Mouse (Mus musculus): ENCODE measurements around the gene Vps54. TPM values are rescaled to one million over a fixed set of nuclear protein-coding genes. Genes with fewer than 3 reads are reported as not detected.

The Vps54 gene
- polyA plus RNA-seq, 1 experiment from 2014 or later, result 9.8 TPM

DNA sequence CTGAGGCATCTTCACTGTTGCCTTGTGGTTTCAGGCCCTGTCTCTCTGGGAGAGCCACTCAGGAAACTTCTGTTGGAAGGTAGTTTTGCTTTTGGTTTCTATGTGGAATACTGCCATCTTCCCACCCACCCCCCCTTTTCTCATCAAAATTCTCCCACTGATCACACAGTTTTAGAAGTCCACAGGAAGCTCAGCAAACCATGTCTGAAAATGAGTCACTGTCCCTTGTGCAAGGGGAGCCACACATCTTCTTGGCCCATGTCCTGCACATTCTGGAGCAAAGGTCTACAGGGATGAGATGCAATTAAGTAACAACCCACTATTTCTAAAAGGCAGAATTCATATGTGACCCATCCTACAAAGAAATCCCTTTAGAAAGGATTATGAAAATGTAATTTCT, 14.6 kb upstream of the Vps54 start:
- Histone ChIP-seq H3K4me1 (replicated peaks) (no peaks in the 10 kb centered on the region), H3K4me3 (no peak overlapping the region), H3K36me3 (no peaks in the 10 kb centered on the region), H3K27me3 (ENCODE audit: insufficient read depth, poor library complexity, severe bottlenecking) (no peaks in the 10 kb centered on the region), H3K27ac (no peak overlapping the region), H3K9me3 (no peaks in the 10 kb centered on the region)
- no peak for DNase-seq (ENCODE audit: low spot score)

GRCm38 (mm10) chr11:21224983-21225382, 14.1 kb upstream of the Vps54 start:
- no peak for DNase-seq (ENCODE audit: low spot score)
- Histone ChIP-seq H3K27ac (no peak overlapping the region), H3K9me3 (no peaks in the 10 kb centered on the region), H3K4me3 (no peak overlapping the region), H3K4me1 (replicated peaks) (no peaks in the 10 kb centered on the region), H3K27me3 (ENCODE audit: insufficient read depth, poor library complexity, severe bottlenecking) (no peaks in the 10 kb centered on the region), H3K36me3 (no peaks in the 10 kb centered on the region)

DNA sequence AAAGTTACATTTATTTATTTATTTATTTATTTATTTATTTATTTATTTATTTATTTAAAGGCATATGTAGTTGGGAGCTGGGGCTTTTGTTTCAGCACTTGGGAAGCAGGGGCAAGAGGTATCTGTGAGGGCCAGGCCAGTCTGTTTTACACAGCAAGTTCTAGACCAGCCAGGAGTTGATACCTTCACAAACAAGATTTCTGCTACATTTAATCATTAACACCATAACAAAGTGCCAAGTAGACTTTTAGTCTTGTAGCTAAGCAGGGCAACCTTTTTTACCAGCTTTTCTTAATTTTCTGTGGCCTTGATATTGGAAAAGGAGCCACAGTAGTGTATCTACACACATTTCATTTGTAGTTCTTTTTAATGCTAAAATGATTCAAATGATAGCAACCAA, 3.7 kb upstream of the Vps54 start:
- Histone ChIP-seq H3K36me3 (no peaks in the 10 kb centered on the region), H3K4me1 (replicated peaks) (peaks cover 10% of the 10 kb centered on the region), H3K27ac (no peak overlapping the region), H3K4me3 (no peak overlapping the region), H3K9me3 (no peaks in the 10 kb centered on the region), H3K27me3 (ENCODE audit: insufficient read depth, poor library complexity, severe bottlenecking) (no peaks in the 10 kb centered on the region)
- no peak for DNase-seq (ENCODE audit: low spot score)

DNA sequence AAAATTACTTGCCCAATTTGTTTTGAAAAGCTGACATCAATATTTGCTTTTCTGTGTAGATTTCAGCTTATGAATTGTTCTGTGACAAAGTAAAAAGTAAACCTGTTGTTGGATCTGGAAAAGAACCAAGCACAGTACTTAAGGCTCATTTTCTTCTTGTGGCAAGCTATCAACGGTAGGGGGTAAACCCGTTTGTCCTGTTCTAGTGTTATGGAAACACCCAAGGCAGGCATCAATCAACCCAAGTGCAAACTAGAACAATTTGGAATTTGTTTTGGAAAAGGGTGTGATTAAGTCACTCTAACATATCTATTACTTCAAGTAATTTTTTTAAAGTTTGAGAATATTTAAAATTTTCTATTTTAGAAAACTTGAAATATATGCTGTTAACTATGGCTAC, 3.3 kb upstream of the Vps54 start:
- no peak for DNase-seq (ENCODE audit: low spot score)
- WGBS, result 54% methylated on average over 2 of the region's 2 CpGs

GRCm38 (mm10) chr11:21236996-21237395, 2.1 kb upstream of the Vps54 start:
- Histone ChIP-seq H3K9me3 (no peaks in the 10 kb centered on the region), H3K27ac (no peak overlapping the region), H3K36me3 (no peaks in the 10 kb centered on the region), H3K27me3 (ENCODE audit: insufficient read depth, poor library complexity, severe bottlenecking) (no peaks in the 10 kb centered on the region), H3K4me3 (no peak overlapping the region), H3K4me1 (replicated peaks) (peaks cover 22% of the 10 kb centered on the region)
- no peak for DNase-seq (ENCODE audit: low spot score)
- 84% methylated on average over 4 of the region's 4 CpGs for WGBS

More for the DNA sequence above, 3.3 kb upstream of the Vps54 start:
- no peaks in the 10 kb centered on the region for H3K9me3 ChIP-seq
- no peak overlapping the region for H3K4me3 ChIP-seq
- H3K27me3 ChIP-seq (ENCODE audit: insufficient read depth, poor library complexity, severe bottlenecking), result no peaks in the 10 kb centered on the region
- H3K27ac ChIP-seq, result no peak overlapping the region
- H3K36me3 ChIP-seq, result no peaks in the 10 kb centered on the region
- H3K4me1 ChIP-seq (replicated peaks), result peaks cover 15% of the 10 kb centered on the region

GRCm38 (mm10) chr11:21237474-21238278, 1.4 kb upstream of the Vps54 start:
- DNase-seq (ENCODE audit: low spot score), result no peak
- H3K36me3 ChIP-seq, result no peaks in the 10 kb centered on the region
- peaks cover 22% of the 10 kb centered on the region for H3K4me1 ChIP-seq (replicated peaks)
- H3K27me3 ChIP-seq (ENCODE audit: insufficient read depth, poor library complexity, severe bottlenecking), result no peaks in the 10 kb centered on the region
- WGBS, result 95% methylated on average over 2 of the region's 2 CpGs
- no peaks in the 10 kb centered on the region for H3K9me3 ChIP-seq
- peak overlapping the region; percentile 90 for H3K4me3 ChIP-seq
- peak overlapping the region; percentile 99 for H3K27ac ChIP-seq

GRCm38 (mm10) chr11:21238279-21239020, 631 bp upstream of the Vps54 start:
- peak overlapping the region; percentile 99 for H3K27ac ChIP-seq
- no peaks in the 10 kb centered on the region for H3K9me3 ChIP-seq
- no peaks in the 10 kb centered on the region for H3K36me3 ChIP-seq
- WGBS, result under 1% methylated on average over 65 of the region's 65 CpGs
- DNase-seq (ENCODE audit: low spot score), result peak; percentile 79
- H3K27me3 ChIP-seq (ENCODE audit: insufficient read depth, poor library complexity, severe bottlenecking), result no peaks in the 10 kb centered on the region
- peaks cover 22% of the 10 kb centered on the region for H3K4me1 ChIP-seq (replicated peaks)
- peak overlapping the region; percentile 90 for H3K4me3 ChIP-seq

DNA sequence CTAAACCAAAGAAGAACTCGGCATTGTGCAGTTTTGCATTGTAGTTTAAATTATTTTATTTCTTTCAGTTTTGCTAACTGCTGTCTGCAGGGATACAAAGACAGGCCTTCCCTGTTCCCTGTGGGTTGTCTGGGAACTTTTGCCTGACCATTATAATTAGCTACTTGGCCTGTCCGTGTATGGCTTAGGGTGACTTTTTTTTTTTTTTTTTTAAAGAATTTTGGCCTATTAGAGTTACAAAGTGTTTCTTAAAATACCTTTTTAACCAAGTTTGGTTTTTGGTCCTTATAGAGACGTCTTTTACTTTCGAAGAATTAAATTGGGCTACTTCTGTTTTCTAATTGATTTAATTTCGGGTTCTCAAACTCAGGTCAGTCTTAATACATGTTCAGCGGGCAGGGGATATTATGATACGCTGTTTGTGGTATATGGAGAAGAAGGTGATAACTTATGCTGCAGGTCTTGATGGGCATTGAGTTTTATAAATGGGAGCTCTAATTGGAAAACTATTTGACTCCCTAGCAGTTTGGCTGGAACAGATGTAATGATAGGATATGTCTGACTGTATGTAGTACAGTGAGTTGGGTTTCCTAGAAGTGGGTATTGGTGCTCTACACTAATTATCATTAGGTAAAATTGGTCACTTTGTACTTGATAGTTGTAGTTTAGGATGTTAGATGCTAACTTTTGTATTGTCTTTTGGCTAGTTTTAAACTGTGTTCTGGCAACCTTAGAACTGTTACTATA, 855 bp downstream of the Vps54 start:
- H3K4me1 ChIP-seq (replicated peaks), result peaks cover 22% of the 10 kb centered on the region
- WGBS, result 34% methylated on average over 7 of the region's 7 CpGs
- H3K4me3 ChIP-seq, result peak overlapping the region; percentile 90
- H3K36me3 ChIP-seq, result no peaks in the 10 kb centered on the region
- H3K27ac ChIP-seq, result peak overlapping the region; percentile 99
- no peaks in the 10 kb centered on the region for H3K9me3 ChIP-seq
- no peak for DNase-seq (ENCODE audit: low spot score)
- H3K27me3 ChIP-seq (ENCODE audit: insufficient read depth, poor library complexity, severe bottlenecking), result no peaks in the 10 kb centered on the region

- Histone ChIP-seq H3K36me3 (no peaks in the 10 kb centered on the region), H3K9me3 (no peaks in the 10 kb centered on the region), H3K27ac (no peak overlapping the region), H3K4me1 (replicated peaks) (peaks cover 22% of the 10 kb centered on the region), H3K4me3 (no peak overlapping the region), H3K27me3 (ENCODE audit: insufficient read depth, poor library complexity, severe bottlenecking) (no peaks in the 10 kb centered on the region)
- DNase-seq (ENCODE audit: low spot score), result no peak
- 83% methylated on average over 1 of the region's 1 CpGs for WGBS
These were observed 2.3 kb downstream of the Vps54 start for GRCm38 (mm10) chr11:21241351-21241750.

- WGBS, result 78% methylated on average over 4 of the region's 4 CpGs
- peaks cover 8% of the 10 kb centered on the region for H3K4me1 ChIP-seq (replicated peaks)
These were observed 8.3 kb downstream of the Vps54 start for GRCm38 (mm10) chr11:21247203-21247865.

DNA sequence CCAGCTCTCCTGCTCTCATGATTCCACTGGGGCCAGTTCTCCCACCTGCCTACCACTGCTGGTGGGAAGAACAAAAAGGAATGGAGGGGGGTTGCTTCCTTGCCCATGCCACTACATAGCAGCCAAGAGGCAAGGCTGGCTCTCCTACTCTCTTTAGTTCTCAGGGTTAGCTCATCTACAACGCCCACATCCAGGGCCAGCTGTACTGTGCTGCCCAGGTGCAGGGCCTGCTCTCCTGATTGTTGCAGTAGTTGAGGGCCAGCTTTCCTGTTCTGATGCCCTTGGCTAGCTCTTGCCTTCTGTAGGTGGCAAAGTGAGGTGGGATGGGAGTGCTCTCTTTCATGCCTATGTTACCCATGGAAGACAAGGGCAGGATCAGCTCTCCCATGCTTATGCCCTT, 8.9 kb downstream of the Vps54 start:
- 88% methylated on average over 1 of the region's 1 CpGs for WGBS

More at GRCm38 (mm10) chr11:21247203-21247865, 8.3 kb downstream of the Vps54 start:
- Histone ChIP-seq H3K27ac (no peak overlapping the region), H3K27me3 (ENCODE audit: insufficient read depth, poor library complexity, severe bottlenecking) (no peaks in the 10 kb centered on the region), H3K9me3 (no peaks in the 10 kb centered on the region), H3K36me3 (peaks cover 15% of the 10 kb centered on the region), H3K4me3 (no peak overlapping the region)
- no peak for DNase-seq (ENCODE audit: low spot score)

DNA sequence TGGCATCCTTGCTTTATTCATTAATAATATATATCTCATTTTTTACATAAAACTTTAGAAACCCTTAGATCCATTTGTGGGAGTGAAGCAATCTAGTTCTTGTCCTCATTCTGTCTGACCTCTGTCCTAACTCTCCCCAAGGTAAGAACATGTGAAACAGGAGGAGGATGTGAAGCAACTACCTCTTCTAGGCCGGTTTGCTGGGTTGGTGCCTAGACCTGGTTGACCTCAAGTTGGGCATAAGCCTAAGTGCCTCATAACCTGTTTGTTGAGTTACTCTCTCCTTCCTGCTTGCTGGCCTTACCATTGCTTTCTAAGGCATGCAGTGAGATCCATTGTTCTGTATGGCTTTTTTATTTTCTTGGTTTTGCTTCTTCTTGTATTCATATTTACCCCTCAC, 11.3 kb downstream of the Vps54 start:
- WGBS, result 94% methylated on average over 1 of the region's 1 CpGs
- Histone ChIP-seq H3K27ac (no peak overlapping the region), H3K4me3 (no peak overlapping the region), H3K36me3 (peaks cover 15% of the 10 kb centered on the region), H3K27me3 (ENCODE audit: insufficient read depth, poor library complexity, severe bottlenecking) (no peaks in the 10 kb centered on the region), H3K9me3 (no peaks in the 10 kb centered on the region), H3K4me1 (replicated peaks) (peaks cover 15% of the 10 kb centered on the region)
- no peak for DNase-seq (ENCODE audit: low spot score)

More for the DNA sequence above, 8.9 kb downstream of the Vps54 start:
- DNase-seq (ENCODE audit: low spot score), result no peak
- Histone ChIP-seq H3K27ac (no peak overlapping the region), H3K9me3 (no peaks in the 10 kb centered on the region), H3K36me3 (peaks cover 15% of the 10 kb centered on the region), H3K4me3 (no peak overlapping the region), H3K27me3 (ENCODE audit: insufficient read depth, poor library complexity, severe bottlenecking) (no peaks in the 10 kb centered on the region), H3K4me1 (replicated peaks) (peaks cover 14% of the 10 kb centered on the region)
